Mouse (Mus musculus) stomach, embryonic 14.5 days (tissue): ENCODE measurements around the gene Zfhx3. TPM values are rescaled to one million over a fixed set of nuclear protein-coding genes. Genes with fewer than 3 reads are reported as not detected.

Experiments used
- ATAC-seq: fragments of 200-750 bp; cut with Nextera tagmentation; 2 replicates; pipeline ENCODE4 v1.8.0; 2017; ENCODE audit warnings: low read depth, moderate TSS enrichment; ENCODE audit not compliant: insufficient number of reproducible peaks, insufficient read depth, low FRiP score
- H3K27ac ChIP-seq: fragments of 300-500 bp; sonication (generic); 2 replicates; pipeline ENCODE4 v1.5.1; 2014; ENCODE audit warnings: mild to moderate bottlenecking, low read length, moderate library complexity, mixed read lengths
- H3K27me3 ChIP-seq: fragments of 300-500 bp; sonication (generic); 2 replicates; pipeline ENCODE4 v1.6.1; 2014; ENCODE audit warnings: low read length, control low read depth, mixed read lengths; ENCODE audit not compliant: control insufficient read depth, insufficient read depth
- H3K36me3 ChIP-seq: fragments of 300-500 bp; sonication (generic); 2 replicates; pipeline ENCODE4 v1.6.1; 2014; ENCODE audit warnings: mild to moderate bottlenecking, control low read depth, low read length, moderate library complexity, mixed read lengths; ENCODE audit not compliant: control insufficient read depth, insufficient read depth
- H3K4me1 ChIP-seq: fragments of 300-500 bp; sonication (generic); 2 replicates; pipeline ENCODE4 v1.6.1; 2014; ENCODE audit warnings: low read length, control low read depth, mixed read lengths; ENCODE audit not compliant: control insufficient read depth, insufficient read depth
- H3K4me2 ChIP-seq: fragments of 300-500 bp; sonication (generic); replicated peaks from 2 replicates; pipeline ENCODE4 v1.6.1; 2014; ENCODE audit warnings: low read depth, low read length, control low read depth
- H3K4me3 ChIP-seq: fragments of 300-500 bp; sonication (generic); 2 replicates; pipeline ENCODE4 v1.5.1; 2014; ENCODE audit warnings: low read depth, low read length, control low read depth
- H3K9ac ChIP-seq: fragments of 300-500 bp; sonication (generic); replicated peaks from 2 replicates; pipeline ENCODE4 v1.6.1; 2014; ENCODE audit warnings: low read depth, mild to moderate bottlenecking, control low read depth, low read length, moderate library complexity, mixed read lengths
- H3K9me3 ChIP-seq: fragments of 300-500 bp; sonication (generic); 2 replicates; pipeline ENCODE4 v1.6.1; 2016; ENCODE audit warnings: low read depth, low read length, control low read depth; ENCODE audit not compliant: control insufficient read depth
- WGBS: fragments of 180-500 bp; shearing (Covaris S2); extraction: QIAGEN DNeasy Blood & Tissue Kit; methylation state at CpG from one replicate; pipeline ENCODE4 v1.1.7; 2014; 5-methylcytosine and 5-hydroxymethylcytosine counted together
- polyA plus RNA-seq: library from polyadenylated mRNA; unstranded; fragments of >200 nt; fragmentation: Nextera tagmentation; extraction: Ambion mirVana; gene quantifications from 2 replicates; pipeline ENCODE4 v1.2.1, GENCODE M21; 2014

Zfhx3 gene
- polyA plus RNA-seq, 1 experiment from 2014 or later = 25.4 TPM

DNA sequence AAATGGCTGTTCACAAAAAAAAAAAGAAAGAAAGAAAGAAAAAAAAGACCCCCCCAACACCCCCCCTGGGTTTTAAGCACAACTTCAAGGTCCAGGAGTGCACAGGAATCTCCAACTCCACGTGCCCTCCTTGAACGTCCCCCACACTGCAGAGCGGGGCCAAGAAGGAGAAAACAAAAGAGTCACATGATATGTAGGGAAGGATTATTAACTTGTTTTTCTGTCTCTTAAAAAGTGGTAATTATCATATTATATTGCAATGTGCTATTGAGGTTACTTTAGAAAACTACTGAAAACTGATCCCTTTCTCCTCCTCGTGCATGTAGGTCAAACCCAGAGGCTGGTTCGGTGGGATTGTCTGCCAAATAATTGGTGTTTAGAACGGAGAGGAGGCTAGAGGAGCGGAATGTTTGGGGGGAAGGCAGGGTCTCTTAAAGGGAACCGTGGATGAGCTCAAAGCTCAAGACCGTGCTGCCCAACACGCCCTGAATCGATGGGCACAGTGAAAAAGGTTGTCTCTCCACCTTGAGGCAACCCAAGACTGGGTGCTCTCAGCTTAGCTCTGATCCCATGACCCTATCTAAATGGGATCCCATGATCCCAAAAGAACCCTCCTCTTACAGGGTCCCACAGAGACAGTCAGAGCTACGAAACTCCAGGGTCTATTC, 612.3 kb downstream of the Zfhx3 start:
- Histone ChIP-seq H3K36me3 (no peaks in the 10 kb centered on the region), H3K27me3 (no peaks in the 10 kb centered on the region), H3K4me2 (no peak overlapping the region), H3K27ac (no peak overlapping the region), H3K4me3 (no peak overlapping the region), H3K9me3 (no peaks in the 10 kb centered on the region), H3K9ac (no peak overlapping the region), H3K4me1 (no peaks in the 10 kb centered on the region)
- 79% methylated on average over 12 of the region's 12 CpGs for WGBS
- ATAC-seq = no peak

DNA sequence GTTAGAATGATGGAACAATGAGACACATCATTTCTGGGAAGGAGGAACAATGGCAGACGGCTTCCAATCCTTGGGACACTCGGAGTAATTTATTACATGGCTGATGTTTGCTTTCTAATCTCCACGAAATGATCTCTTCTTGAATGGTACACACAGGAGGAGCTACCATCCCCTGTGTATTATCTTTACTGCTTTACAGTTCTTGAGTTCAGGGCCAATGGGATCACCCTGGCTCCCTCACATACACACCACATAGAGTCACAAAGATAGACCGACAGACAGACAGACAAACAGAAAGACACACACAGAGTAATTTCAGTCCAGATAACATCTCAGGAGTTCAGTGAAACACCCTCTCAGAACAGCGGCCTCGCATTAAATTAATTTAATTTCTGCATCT, 621.0 kb downstream of the Zfhx3 start:
- no peaks in the 10 kb centered on the region for H3K4me1 ChIP-seq
- 83% methylated on average over 6 of the region's 6 CpGs for WGBS
- H3K27ac ChIP-seq = no peak overlapping the region
- H3K9me3 ChIP-seq = no peaks in the 10 kb centered on the region
- H3K4me3 ChIP-seq = no peak overlapping the region
- H3K27me3 ChIP-seq = no peaks in the 10 kb centered on the region
- no peak overlapping the region for H3K4me2 ChIP-seq
- no peaks in the 10 kb centered on the region for H3K36me3 ChIP-seq
- ATAC-seq = no peak
- no peak overlapping the region for H3K9ac ChIP-seq

- WGBS = 72% methylated on average over 7 of the region's 7 CpGs
- Histone ChIP-seq H3K9me3 (no peaks in the 10 kb centered on the region), H3K4me2 (no peak overlapping the region), H3K9ac (no peak overlapping the region), H3K27me3 (no peaks in the 10 kb centered on the region), H3K4me3 (no peak overlapping the region), H3K36me3 (no peaks in the 10 kb centered on the region), H3K27ac (no peak overlapping the region), H3K4me1 (no peaks in the 10 kb centered on the region)
- ATAC-seq = no peak
Observed at GRCm38 (mm10) chr8:108563934-108564564, 621.6 kb downstream of the Zfhx3 start.

- Histone ChIP-seq H3K27me3 (no peaks in the 10 kb centered on the region), H3K9ac (no peak overlapping the region), H3K4me2 (no peak overlapping the region), H3K4me3 (no peak overlapping the region), H3K36me3 (no peaks in the 10 kb centered on the region), H3K27ac (no peak overlapping the region), H3K4me1 (no peaks in the 10 kb centered on the region), H3K9me3 (no peaks in the 10 kb centered on the region)
- 79% methylated on average over 12 of the region's 12 CpGs for WGBS
- no peak for ATAC-seq
Observed at GRCm38 (mm10) chr8:108566035-108566434, 623.6 kb downstream of the Zfhx3 start.

GRCm38 (mm10) chr8:108573295-108574017, 631.0 kb downstream of the Zfhx3 start:
- no peak for ATAC-seq
- Histone ChIP-seq H3K4me3 (no peak overlapping the region), H3K4me2 (no peak overlapping the region), H3K27ac (no peak overlapping the region), H3K9me3 (no peaks in the 10 kb centered on the region), H3K9ac (no peak overlapping the region), H3K36me3 (no peaks in the 10 kb centered on the region), H3K27me3 (no peaks in the 10 kb centered on the region), H3K4me1 (no peaks in the 10 kb centered on the region)
- WGBS = 80% methylated on average over 5 of the region's 5 CpGs

- no peaks in the 10 kb centered on the region for H3K27me3 ChIP-seq
- no peak overlapping the region for H3K4me2 ChIP-seq
- no peaks in the 10 kb centered on the region for H3K4me1 ChIP-seq
- no peak overlapping the region for H3K4me3 ChIP-seq
- no peak overlapping the region for H3K27ac ChIP-seq
- no peak overlapping the region for H3K9ac ChIP-seq
- no peaks in the 10 kb centered on the region for H3K36me3 ChIP-seq
- ATAC-seq = no peak
- H3K9me3 ChIP-seq = no peaks in the 10 kb centered on the region
- 38% methylated on average over 7 of the region's 7 CpGs for WGBS
Observed at GRCm38 (mm10) chr8:108574101-108574500, 631.7 kb downstream of the Zfhx3 start.

- no peak overlapping the region for H3K27ac ChIP-seq
- H3K27me3 ChIP-seq = no peaks in the 10 kb centered on the region
- no peak overlapping the region for H3K4me2 ChIP-seq
- H3K36me3 ChIP-seq = no peaks in the 10 kb centered on the region
- WGBS = 33% methylated on average over 7 of the region's 7 CpGs
- H3K4me1 ChIP-seq = no peaks in the 10 kb centered on the region
- no peak for ATAC-seq
- no peak overlapping the region for H3K9ac ChIP-seq
- H3K4me3 ChIP-seq = no peak overlapping the region
- no peaks in the 10 kb centered on the region for H3K9me3 ChIP-seq
Observed at GRCm38 (mm10) chr8:108577571-108577970, 635.1 kb downstream of the Zfhx3 start.

DNA sequence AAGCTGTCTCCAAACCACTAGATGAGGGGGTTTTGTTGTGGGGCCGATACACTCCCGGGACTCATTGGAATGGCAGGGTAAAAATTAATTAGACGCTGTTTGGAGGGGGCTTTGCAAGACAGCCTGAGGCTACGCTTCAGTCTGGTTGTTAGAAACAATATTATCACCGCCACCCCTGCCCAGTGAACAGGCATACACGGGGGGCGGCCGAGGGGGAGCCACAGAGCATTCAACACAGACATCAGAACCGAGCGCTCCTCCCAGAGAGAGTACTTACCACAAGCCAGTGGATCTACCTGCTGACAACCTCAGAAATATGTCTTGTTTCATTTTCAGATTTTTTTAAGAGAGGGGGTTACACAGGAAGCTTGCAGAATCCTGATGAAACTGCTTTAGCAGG, 635.9 kb downstream of the Zfhx3 start:
- no peaks in the 10 kb centered on the region for H3K27me3 ChIP-seq
- no peak for ATAC-seq
- WGBS = 63% methylated on average over 10 of the region's 10 CpGs
- H3K4me3 ChIP-seq = no peak overlapping the region
- no peaks in the 10 kb centered on the region for H3K36me3 ChIP-seq
- no peak overlapping the region for H3K9ac ChIP-seq
- no peaks in the 10 kb centered on the region for H3K4me1 ChIP-seq
- H3K9me3 ChIP-seq = no peaks in the 10 kb centered on the region
- H3K27ac ChIP-seq = no peak overlapping the region
- H3K4me2 ChIP-seq = no peak overlapping the region
